Mouse (Mus musculus): ENCODE data around the gene Crybb1.

DNA sequence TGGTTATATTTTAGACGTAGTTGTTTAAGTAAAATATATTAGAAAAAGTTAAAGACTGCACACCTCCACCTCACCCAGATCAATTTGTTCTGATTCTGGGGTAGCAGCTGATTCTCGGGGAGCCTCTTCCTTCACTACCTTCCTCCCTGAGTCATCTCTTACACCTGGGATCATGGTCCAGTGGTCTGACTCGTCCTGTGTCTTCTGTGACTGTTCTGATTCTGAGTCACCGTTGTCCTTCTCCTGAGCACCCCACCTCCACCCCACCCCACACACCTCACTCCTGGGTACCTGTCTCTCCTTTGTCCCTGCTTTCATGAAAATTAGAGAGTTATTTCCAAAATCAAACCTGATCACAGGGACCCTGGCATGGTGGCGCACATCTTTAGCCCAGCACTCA is 9.5 kb downstream of the Crybb1 start:
- no peak for TF ChIP-seq POLR2A (IDR thresholded peaks at IDR 0.05; ENCODE audit: extremely low read depth, insufficient read depth, low read length)
- TF ChIP-seq CTCF (IDR thresholded peaks at IDR 0.05; ENCODE audit: low read depth, low read length), result no peak
